Mouse (Mus musculus) thymus, adult 18-20 months (tissue): Measurements from ENCODE around the gene Dnajb1.
"Not testable (repeated sequence)": the region's sequence is repeated elsewhere in the genome, so short reads cannot be mapped to it uniquely, and the experiment has no call there.

ENCODE experiments used
- DNase-seq, 2 experiments: peaks; one replicate each; pipeline ENCODE4 v3.0.0; 2022; ENCODE audit warnings: mixed read lengths in 2 of 2

Dnajb1 gene

DNA sequence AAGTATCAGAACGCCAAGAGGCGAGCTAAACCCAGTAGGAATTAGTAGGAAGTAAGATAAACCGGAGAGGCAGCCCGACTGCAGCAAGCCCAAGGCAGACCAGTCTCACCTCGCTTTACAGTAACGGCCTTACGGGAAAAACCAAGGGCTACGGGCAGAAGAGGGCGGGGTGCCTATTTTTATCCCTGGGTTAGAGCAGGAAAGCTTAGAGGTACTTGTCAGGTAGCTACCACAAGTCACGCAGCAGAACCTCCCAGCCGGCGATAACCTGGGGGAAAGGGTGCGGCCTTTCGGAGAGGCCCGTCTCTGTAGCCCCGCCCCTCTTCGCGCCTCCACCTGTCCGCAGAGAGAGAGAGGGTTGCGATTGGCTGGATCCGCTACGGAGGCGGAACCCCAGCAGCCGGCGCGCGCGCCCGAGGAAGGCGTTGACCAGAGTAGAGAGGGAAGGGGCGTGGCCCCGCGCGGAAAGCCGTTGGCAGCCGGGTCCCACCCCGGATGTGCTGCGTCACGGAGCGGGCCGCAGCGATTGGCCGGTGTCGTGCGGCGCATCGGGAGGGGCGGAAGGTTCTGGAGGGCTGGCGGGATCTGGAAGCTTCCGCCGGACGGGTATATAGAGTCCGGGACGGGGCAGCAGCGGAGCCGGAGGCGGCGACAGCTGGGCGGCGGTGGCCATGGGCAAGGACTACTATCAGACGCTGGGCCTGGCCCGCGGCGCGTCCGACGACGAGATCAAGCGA is at the start of gene Dnajb1, which contains the start of gene Tecr:
Dnajb1 (plus strand) TSS at position 533 of the 737 bp plus-strand sequence.
Tecr (minus strand) TSS at position 311 of the 737 bp plus-strand sequence.
- DNase-seq: peak; percentile 100

DNA sequence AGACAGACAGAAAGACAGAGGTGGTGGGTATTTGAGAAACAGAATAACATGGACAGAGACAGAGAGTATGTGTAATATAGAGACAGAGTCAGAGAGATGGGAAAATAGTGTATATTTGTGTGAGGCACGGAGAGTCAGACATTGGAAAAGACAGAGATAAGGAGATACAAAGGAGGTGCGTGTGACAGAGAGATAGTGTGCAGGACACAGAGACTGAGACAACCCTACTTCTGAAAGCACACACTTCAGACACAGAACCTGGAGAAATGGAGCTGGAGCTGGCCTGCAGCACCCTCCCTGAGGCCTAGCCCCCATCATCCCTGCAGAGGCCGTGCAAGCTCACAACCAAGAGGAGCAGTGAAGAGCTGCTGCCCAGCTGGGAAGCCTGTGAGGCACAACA is 45.3 kb upstream of the Dnajb1 start:
- DNase-seq: no peak

DNA sequence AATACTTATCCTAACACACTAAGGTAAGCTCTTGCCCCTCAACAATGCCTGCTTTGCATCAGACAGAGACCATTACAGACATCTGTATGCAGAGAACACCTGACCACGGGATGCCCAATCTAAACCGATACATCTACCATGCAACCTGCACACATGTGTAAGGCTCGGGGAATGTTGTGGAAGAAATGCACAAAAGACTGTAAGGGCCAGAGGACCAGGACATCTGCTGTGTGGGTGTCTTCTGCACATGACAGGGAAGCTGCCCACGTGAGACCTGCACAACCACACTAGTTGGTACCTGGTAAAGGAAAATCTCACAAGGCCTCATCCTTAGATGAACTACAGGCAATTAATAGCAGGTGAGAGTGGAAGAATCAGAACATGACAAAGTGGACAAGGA is 44.7 kb upstream of the Dnajb1 start:
- no peak for DNase-seq

DNA sequence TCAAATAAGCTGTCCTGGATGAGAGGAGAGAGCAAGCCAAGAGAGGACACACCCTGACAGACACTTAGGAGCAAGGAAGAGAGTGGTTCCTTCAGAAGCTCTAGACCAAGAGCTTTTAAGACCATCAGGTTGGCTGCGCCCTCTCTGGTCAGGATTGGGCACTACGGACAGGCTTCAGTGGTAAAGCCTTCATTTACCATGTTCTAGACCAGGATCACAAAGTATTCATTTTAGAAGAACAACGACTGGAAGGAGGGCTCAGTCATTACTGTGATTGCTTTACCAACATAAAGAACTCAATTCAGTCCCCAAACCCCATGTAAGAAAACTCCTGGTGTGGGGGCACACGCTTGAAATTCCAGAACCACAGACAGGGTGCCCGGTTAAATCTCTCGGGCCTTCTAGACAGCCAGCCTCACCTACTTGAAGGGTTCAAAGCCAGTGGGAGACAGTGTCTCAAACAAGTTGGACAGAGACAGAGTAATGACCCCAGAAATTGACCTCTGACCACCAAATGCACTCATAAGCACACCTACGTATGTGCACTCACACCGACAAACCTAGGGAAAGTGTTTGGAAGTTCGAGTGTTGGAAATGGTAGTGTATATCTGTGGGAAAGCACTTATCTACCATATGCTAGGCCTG is 42.1 kb upstream of the Dnajb1 start:
- no peak for DNase-seq

DNA sequence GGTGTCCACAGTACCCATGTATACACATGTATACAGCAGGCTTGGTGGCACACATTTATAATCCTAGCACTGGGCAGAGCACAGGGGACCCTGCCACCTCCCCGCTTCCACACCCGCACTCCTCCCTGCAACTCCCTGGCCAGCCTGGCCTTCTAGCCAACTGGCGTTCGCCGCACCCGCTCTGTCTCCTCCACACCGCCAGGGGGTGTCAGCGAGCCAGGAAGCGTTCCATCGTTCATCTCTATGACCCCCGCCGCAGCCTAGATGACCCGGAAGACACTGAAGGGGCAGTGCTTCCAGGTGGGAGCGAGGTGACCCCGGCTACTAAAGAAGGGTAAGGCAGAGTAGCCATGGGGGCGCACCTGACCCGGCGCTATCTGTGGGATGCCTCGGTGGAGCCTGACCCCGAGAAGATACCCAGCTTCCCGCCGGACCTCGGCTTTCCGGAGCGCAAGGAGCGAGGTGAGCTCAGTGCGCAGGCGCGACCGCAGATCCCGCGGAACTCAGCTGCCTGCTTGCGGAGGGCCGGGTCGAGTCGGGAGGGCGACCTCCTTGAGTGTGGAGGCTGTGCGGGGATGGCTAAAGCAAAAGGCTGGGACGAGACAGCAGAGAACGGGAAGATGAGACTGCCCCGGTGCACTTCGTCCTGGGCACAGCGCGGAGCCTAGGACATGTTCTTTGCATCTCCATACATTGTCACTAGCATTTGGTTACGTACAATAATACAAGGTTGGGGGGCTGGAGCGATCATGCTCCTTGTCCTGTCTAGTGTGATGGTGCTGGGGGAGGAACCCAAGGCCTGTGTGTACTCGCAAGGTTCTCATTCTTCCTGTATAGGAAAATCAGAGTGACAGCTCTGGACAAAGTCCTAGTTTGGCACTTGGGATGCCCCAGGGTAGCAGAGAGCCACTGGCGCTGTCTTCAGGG is 41.3 kb upstream of the Dnajb1 start, which contains the start of gene Ndufb7:
Ndufb7 (plus strand) TSS at position 203 of the 927 bp plus-strand sequence.
- peak; percentile 87 to 88 for DNase-seq

GRCm38 (mm10) chr8:83567668-83568067 is 40.3 kb upstream of the Dnajb1 start:
- DNase-seq: no peak

GRCm38 (mm10) chr8:83568128-83568527 is 39.9 kb upstream of the Dnajb1 start:
- DNase-seq: no peak

GRCm38 (mm10) chr8:83568755-83569154 is 39.2 kb upstream of the Dnajb1 start:
- DNase-seq: no peak

DNA sequence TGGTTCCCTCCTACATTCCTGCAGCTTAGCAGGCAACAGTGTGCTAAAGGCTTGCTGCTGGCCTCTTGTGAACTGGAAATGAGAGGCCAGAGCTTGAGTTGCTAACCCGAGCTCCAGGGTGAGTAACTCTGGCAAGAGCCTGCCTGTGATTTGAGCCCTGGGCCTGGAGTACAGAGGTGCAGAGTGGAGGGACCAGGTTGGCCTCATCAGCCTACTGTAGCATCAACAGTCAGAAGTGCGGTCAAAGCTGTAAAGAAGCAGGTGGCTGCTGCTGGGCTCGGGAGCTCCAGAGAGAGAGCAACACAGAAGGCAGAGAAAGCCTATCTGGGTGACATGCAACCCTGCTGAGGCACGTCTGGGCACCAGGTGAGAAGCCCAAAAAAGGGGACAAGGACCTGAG is 38.8 kb upstream of the Dnajb1 start:
- no peak for DNase-seq

DNA sequence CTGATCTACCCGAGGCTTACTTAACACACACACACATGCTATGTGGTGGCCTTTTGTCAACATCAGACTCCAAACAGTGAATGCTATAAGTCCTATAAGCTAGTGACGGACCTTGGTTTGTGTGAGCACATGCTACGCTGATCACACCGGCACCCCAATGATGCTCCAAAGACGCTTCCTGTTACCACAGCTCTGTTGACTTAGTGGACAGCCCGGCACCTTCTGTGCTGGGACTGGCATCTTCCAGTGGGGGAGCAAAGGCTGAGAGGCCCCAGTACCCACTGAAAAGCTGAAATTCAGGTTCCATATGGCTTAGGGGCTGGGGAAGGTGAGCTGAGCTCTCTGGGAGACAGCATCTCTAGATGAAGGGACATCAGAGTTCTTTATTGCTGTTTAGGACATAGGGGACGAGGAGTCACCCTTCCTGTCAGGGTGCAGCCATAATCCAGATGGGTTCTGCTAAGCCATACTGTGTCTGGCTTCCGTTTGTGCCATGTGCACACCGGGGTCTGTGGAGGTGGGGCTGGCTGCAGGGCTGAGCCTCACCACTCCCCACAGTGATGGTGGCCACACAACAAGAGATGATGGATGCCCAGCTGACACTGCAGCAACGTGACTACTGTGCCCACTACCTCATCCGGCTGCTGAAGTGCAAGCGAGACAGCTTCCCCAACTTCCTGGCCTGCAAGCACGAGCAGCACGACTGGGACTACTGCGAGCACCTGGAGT is 37.6 kb upstream of the Dnajb1 start:
- DNase-seq: no peak

- not testable (repeated sequence) for DNase-seq
These were observed 37.0 kb upstream of the Dnajb1 start for GRCm38 (mm10) chr8:83571001-83571340.

DNA sequence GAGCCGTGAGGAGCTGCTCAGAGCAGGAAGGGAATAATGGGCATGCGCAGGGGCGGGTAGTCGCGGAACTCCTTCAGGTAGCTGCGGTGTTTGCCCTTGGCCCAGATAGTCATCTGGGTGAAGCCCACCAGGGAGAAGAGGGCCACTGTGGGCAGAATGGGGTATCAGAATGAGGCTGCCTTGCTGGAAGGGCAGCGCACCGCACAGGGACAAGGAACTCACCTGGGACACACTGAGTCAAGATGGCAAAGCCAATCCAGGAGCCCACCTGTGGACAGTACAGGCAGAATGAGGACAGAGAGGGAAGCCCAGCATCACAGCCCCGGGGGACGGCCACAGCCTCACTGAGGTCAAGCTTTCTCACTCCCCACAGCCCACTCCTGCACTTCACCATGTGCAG is 36.2 kb upstream of the Dnajb1 start:
- no peak for DNase-seq

- no peak for DNase-seq
These were observed 35.7 kb upstream of the Dnajb1 start for GRCm38 (mm10) chr8:83572246-83572812.

DNA sequence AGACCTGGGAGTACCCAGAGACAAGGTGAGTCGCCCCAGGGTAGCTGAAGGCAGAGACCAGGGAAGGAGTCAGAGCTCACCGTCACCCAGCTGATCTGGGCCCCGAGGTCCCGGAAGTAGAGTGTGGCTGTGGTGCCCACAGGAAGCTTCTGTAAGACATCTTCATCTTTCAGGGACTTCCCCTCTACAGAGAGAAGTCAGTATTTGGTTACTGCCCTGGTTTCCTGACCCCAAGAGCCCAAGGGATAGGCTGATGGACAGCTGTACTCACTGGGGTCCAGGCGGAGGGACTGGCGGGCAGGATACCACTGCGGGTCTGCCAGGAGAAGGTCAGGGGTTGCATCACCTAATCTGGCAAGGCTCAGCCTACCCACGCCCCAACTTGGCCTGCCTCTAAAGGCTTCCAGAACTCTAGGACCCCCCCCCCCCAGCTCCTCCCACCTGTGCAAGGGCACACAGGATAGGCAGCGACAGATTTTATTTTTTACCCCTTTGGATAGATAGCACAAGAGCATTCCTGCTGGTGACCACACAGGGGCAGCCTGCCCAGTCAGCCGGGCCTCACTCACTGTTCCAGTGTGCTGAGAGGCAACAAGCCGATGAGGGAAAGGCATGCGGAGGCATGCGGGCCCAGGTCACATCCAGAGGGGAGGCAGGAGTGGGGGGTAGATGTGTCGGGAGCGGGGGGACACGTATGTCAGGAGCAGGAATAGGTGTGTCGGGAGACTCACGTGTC is 34.7 kb upstream of the Dnajb1 start:
- peak; percentile 48 to 66 for DNase-seq

DNA sequence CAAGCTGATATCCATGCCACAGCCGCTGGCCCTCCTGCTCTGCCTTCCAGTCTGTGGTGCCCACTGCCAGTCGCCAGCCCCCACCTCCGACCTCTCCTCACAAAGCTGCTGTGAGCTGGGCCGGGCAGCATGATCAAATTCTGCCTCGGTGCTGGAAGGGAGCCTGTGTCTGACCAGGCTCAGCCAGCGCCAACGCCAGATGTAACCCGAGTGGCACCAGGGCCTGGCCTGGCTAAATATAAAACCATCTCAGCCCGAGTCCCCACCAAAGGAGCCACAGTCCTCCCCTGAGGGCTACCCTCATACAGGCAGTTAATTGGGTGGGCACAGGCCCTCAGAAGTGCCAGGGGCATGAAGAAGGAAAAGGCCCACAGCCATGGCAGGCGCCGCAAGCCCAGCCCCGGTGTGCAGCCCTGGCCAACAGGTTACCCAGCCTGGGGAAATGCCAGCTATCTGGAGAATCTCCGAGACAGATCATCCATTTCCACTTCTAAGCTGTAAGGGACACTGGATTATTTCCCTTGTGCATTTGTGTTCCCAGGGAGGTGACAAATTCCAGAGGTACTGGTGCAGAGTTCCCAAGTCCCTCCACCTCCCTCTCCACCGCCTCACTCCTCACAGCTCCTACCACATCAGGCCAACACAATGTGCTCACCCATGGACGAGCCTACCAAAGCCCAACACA is 33.2 kb upstream of the Dnajb1 start:
- DNase-seq: no peak

DNA sequence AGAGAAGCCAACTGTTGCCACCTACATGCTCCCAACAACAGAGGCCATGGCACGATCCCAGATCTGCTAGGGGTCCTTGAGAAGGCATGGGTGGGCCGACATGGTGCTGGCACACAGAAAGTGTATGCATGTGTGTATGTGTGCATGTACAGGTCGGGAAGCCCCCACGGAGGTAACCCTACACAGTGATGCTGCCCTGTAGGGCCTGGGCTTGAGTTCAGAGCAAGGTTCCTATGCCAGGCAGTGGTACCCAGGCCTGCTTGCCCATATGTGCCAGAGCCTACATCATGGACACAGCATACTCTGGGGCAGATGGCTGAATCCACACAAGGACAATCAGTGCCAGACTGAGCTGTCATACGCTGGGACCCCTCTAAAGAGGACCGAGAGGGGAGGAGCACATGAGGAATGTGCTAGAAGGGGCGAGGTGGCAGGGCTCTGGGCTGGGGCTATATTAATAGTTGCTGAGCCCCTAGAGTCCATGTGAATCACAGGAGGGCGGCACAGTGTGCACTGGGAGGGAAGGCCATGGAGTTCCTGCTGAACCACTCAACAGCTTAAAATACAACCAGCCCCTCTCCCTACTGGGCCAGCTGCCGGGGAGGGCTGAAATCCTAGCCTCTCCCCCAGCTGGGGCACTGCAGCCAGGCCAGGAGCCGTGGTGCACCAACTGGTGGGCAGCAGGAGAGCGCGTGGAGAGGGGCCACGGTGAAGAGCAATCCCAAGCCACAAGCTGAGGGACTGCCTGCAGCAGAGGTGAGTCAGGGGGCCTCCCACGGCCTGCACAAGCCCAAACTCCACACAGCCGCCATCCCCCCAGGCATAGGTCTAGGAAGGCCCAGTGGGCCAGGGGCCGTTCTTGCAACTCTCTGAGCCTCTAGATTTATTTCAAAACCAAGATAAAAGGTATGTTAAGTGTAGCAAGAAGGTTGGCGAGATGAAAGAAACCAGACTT is 32.2 kb upstream of the Dnajb1 start:
- peak in 1 of 2 experiments; percentile 2 for DNase-seq

DNA sequence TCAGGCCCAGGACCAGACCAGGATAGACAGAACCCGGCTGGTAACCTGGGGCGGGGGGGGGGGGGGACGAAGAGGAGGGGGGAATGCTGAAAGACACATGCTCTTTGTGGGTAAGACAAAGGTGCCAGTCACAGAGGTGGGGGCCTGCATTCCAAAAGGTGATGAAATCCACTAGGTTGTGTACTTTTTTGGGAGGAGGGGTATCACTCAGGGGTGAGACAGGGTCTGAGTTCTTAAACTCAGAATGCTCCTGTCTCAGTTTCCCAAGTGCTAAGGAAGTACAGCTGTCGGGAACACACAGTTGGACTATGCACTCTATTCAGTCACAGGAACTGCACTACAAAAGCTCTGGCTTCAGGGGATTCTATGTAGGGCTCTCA is 31.5 kb upstream of the Dnajb1 start:
- no peak for DNase-seq

GRCm38 (mm10) chr8:83576921-83577320 is 31.1 kb upstream of the Dnajb1 start:
- DNase-seq: no peak

DNA sequence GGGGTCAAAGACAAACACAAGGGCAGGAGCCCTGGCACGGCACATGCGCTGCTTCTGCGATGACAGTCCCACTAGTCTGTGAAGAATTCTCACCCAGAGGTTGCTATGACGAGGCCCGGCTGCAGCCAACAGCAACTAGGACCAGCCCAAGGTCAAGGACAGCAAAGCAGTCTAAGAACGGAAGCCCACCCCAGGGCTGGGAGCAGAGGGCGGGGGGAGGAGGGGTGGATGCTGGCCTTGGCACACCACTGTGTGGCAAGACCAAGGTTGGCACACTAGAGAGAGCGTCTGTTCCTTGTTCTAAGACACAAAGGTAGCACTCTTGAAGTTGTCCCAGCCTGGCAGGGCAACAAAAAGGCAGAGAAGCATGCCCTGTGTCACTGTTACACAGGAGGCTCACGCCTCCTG is 30.6 kb upstream of the Dnajb1 start:
- DNase-seq: peak in 1 of 2 experiments; percentile 1
